Mouse (Mus musculus) spleen, postnatal 36 days (tissue): ENCODE results near the gene Plcd1.

Source experiments
- DNase-seq, 2 experiments: peaks; one replicate each; pipeline ENCODE4 v3.0.0; 2022; ENCODE audit warnings: low spot score in 2 of 2, mixed read lengths in 1 of 2

Gene Plcd1

GRCm38 (mm10) chr9:119091581-119092310 lies 1.6 kb downstream of the Plcd1 start:
- no peak for DNase-seq

- DNase-seq, result no peak
Measured at GRCm38 (mm10) chr9:119090462-119090861, 2.8 kb downstream of the Plcd1 start.

- no peak for DNase-seq
Measured at GRCm38 (mm10) chr9:119089437-119089836, 3.9 kb downstream of the Plcd1 start.

GRCm38 (mm10) chr9:119088148-119088801 lies 5.0 kb downstream of the Plcd1 start:
- peak; percentile 67 to 71 for DNase-seq

DNA sequence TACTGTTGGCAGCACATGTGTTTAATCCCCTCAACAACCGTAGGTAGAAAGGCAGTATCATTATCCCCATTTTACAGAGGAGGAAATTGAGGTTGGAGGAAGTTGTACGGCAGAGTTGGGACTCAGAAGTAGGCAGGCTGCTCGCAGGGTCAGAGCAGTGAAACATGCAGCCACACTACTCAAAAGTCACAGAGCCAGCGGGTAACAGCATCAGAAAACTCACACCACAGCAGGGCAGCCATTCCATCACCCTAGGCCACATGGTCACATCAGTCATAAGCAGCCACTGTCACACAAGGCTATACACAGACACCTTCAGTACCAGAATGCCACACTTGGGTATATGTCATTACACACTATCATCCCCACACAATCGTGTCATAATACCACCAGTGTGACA lies 6.0 kb downstream of the Plcd1 start:
- no peak for DNase-seq

- no peak for DNase-seq
Measured at GRCm38 (mm10) chr9:119086451-119086850, 6.9 kb downstream of the Plcd1 start.

- no peak for DNase-seq
Measured at GRCm38 (mm10) chr9:119083966-119084365, 9.3 kb downstream of the Plcd1 start.

GRCm38 (mm10) chr9:119082656-119083430 lies 10.5 kb downstream of the Plcd1 start:
- DNase-seq, result no peak

DNA sequence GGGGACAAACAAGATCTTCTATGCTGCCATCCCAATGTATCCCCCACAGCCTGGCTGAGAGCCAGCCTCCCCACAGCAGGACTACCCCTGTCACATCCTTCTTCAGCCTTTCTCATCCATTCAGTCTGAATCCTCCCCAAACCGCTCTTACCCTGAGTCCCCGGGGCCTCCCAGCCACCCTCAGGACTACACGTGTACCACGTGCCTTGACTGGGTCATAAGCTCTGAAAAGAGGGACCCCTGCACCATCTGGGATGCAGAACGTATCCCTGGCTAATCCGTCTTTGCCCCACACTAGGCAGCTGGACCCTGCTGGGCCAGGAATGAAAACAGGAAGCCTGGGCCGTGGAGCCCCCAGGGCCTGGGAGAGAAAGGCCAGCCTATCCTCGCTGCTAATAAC lies 11.3 kb downstream of the Plcd1 start:
- no peak for DNase-seq

GRCm38 (mm10) chr9:119080040-119080675 lies 13.1 kb downstream of the Plcd1 start:
- no peak for DNase-seq

- DNase-seq, result no peak
Measured at GRCm38 (mm10) chr9:119075685-119076084, 17.6 kb downstream of the Plcd1 start.

- no peak for DNase-seq
Measured at GRCm38 (mm10) chr9:119073184-119073895, 20.0 kb downstream of the Plcd1 start.

DNA sequence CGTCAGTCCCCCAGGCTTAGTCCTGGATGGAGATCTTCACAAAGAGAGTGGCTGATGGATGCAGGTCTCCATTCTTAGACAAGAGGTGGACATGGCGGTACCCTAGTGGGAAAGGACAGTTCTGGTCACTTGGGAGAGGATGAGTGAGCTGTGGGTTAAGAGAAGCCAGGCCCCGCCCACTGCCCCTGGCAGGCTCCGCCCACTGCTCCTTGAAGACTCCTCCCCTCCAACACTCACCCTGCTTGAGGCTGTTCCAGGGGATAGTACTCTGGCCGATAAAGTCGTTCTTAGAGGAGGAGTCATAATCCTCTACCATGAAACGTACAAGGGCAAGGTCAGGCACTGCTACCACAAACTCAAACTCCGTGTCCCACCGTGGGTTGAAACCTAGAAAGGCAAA lies 21.5 kb downstream of the Plcd1 start:
- DNase-seq, result no peak

- DNase-seq, result no peak
Measured at GRCm38 (mm10) chr9:119070173-119070825, 23.0 kb downstream of the Plcd1 start.

GRCm38 (mm10) chr9:119068266-119068665 lies 25.0 kb downstream of the Plcd1 start:
- DNase-seq, result no peak

- DNase-seq, result peak; percentile 33 to 35
Measured at GRCm38 (mm10) chr9:119067601-119068000, 25.7 kb downstream of the Plcd1 start.

DNA sequence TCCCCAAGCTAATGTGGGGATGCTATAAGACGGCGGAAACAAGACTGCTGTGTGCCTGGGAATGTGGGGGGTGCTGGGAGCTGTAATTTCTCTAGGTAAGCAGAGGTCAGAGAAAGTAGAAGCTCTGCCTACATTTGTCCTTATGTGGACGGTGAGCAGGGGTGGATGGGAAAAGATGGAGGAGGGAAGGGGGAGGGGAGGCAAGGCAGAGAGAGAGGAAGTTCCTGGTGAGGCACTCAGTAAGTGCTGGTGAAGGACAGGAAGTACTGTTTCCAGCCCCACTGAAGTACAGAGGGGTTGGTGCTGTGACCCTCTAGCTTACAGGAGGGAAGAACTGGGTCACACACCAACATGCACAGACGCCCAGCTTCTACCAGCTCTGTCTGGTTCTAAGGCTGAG lies 29.0 kb downstream of the Plcd1 start:
- DNase-seq, result no peak

- DNase-seq, result no peak
Measured at GRCm38 (mm10) chr9:119063036-119063644, 30.2 kb downstream of the Plcd1 start.

DNA sequence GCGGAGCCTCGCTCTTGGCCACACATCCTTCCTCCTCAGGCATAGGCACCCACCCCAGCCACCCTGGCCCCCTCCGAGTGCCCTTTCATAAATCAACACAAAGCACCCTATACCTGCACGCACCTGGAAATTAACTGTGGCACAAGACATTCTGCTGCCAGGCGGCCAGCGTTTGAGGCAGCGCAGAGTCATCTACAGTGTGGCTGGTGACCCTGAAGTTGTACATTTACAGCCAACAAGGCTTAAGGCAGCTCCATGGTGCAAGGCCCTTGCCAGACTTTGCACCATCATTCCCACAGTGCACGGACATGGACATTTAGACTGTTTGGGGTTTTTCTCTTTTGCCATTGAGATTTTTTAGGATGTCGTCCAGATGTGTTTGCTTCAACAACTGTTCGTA lies 32.6 kb downstream of the Plcd1 start:
- no peak for DNase-seq

GRCm38 (mm10) chr9:119058245-119058644 lies 35.1 kb downstream of the Plcd1 start:
- no peak for DNase-seq

GRCm38 (mm10) chr9:119055336-119055735 lies 38.0 kb downstream of the Plcd1 start:
- no peak for DNase-seq
